Mouse (Mus musculus) megakaryocyte, embryonic 14.5 days (primary cell): Measurements from ENCODE around the gene Limd1. TPM values are rescaled to one million over a fixed set of nuclear protein-coding genes. Genes with fewer than 3 reads are reported as not detected.
A peak's percentile ranks its signal among the peaks of the same experiment; 100 is the strongest.

Experiments
- H3K27me3 ChIP-seq: replicated peaks from 2 replicates; pipeline ENCODE3; 2012; ENCODE audit warnings: inconsistent platforms
- H3K36me3 ChIP-seq: replicated peaks from 2 replicates; pipeline ENCODE3; 2012; ENCODE audit warnings: low read length, inconsistent platforms, mixed read lengths
- H3K4me1 ChIP-seq: 2 replicates; pipeline ENCODE4 v1.6.1; 2012; ENCODE audit warnings: inconsistent platforms
- H3K4me3 ChIP-seq: replicated peaks from 2 replicates; pipeline ENCODE3; 2012; ENCODE audit warnings: moderate library complexity, mild to moderate bottlenecking, inconsistent platforms
- H3K9me3 ChIP-seq: 2 replicates; pipeline ENCODE4 v1.6.1; 2012; ENCODE audit warnings: inconsistent platforms
- FLI1 ChIP-seq: IDR thresholded peaks from 2 replicates; pipeline ENCODE4 v1.6.1; 2012; ENCODE audit warnings: low read length, inconsistent platforms, mixed read lengths
- GATA1 ChIP-seq: IDR thresholded peaks from 3 replicates; pipeline ENCODE4 v1.6.1; 2012; ENCODE audit warnings: mixed read lengths, low read length, inconsistent platforms, borderline replicate concordance
- polyA plus RNA-seq: library from polyadenylated mRNA; stranded (reverse); fragments of >175 nt; gene quantifications from 2 replicates; pipeline ENCODE4 v1.2.3, GENCODE M21; 2012; ENCODE audit warnings: low replicate concordance; ENCODE audit not compliant: insufficient read depth

Gene Limd1
- polyA plus RNA-seq, 1 experiment: 5.0 TPM

GRCm38 (mm10) chr9:123528087-123528925 lies 49.8 kb downstream of the Limd1 start:
- H3K4me1 ChIP-seq: peaks cover 71% of the 10 kb centered on the region
- peaks cover 2% of the 10 kb centered on the region for H3K36me3 ChIP-seq
- TF ChIP-seq GATA1 (no peak), FLI1 (no peak)
- no peaks in the 10 kb centered on the region for H3K27me3 ChIP-seq
- peak overlapping the region; percentile 96 for H3K4me3 ChIP-seq
- no peaks in the 10 kb centered on the region for H3K9me3 ChIP-seq

GRCm38 (mm10) chr9:123528926-123529295 lies 50.4 kb downstream of the Limd1 start:
- TF ChIP-seq FLI1: no peak
- no peak for TF ChIP-seq GATA1
- Histone ChIP-seq H3K4me1 (peaks cover 66% of the 10 kb centered on the region), H3K9me3 (no peaks in the 10 kb centered on the region), H3K4me3 (peak overlapping the region; percentile 96), H3K36me3 (peaks cover 5% of the 10 kb centered on the region), H3K27me3 (no peaks in the 10 kb centered on the region)

GRCm38 (mm10) chr9:123529392-123530157 lies 51.1 kb downstream of the Limd1 start, which contains the start of gene Sacm1l:
TSS of gene Sacm1l (plus strand) at chr9:123529759.
- Histone ChIP-seq H3K27me3 (no peaks in the 10 kb centered on the region), H3K9me3 (no peaks in the 10 kb centered on the region), H3K36me3 (peaks cover 9% of the 10 kb centered on the region), H3K4me3 (peak within 1 kb of the TSS; percentile 96), H3K4me1 (peaks cover 66% of the 10 kb centered on the region)
- TF ChIP-seq GATA1 (0 out of 3 replicates have a peak, but pooled peaks have one; percentile 22), FLI1 (no peak)

GRCm38 (mm10) chr9:123530158-123530475 lies 51.6 kb downstream of the Limd1 start:
- no peaks in the 10 kb centered on the region for H3K27me3 ChIP-seq
- H3K4me3 ChIP-seq: peak overlapping the region; percentile 96
- H3K36me3 ChIP-seq: peaks cover 12% of the 10 kb centered on the region
- no peaks in the 10 kb centered on the region for H3K9me3 ChIP-seq
- TF ChIP-seq FLI1 (no peak), GATA1 (no peak)
- peaks cover 66% of the 10 kb centered on the region for H3K4me1 ChIP-seq

- peaks cover 13% of the 10 kb centered on the region for H3K36me3 ChIP-seq
- H3K4me1 ChIP-seq: peaks cover 65% of the 10 kb centered on the region
- no peaks in the 10 kb centered on the region for H3K27me3 ChIP-seq
- H3K4me3 ChIP-seq: peak overlapping the region; percentile 96
- no peak for TF ChIP-seq FLI1
- TF ChIP-seq GATA1: no peak
- no peaks in the 10 kb centered on the region for H3K9me3 ChIP-seq
Observed at GRCm38 (mm10) chr9:123530566-123531130, 52.1 kb downstream of the Limd1 start.

- H3K4me1 ChIP-seq: peaks cover 69% of the 10 kb centered on the region
- peak overlapping the region; percentile 96 for H3K4me3 ChIP-seq
Observed at GRCm38 (mm10) chr9:123531234-123531633, 52.7 kb downstream of the Limd1 start.

GRCm38 (mm10) chr9:123536613-123537012 lies 58.1 kb downstream of the Limd1 start:
- no peak overlapping the region for H3K4me3 ChIP-seq
- TF ChIP-seq FLI1 (no peak), GATA1 (no peak)
- H3K36me3 ChIP-seq: peaks cover 42% of the 10 kb centered on the region
- peaks cover 78% of the 10 kb centered on the region for H3K4me1 ChIP-seq
- H3K9me3 ChIP-seq: no peaks in the 10 kb centered on the region
- no peaks in the 10 kb centered on the region for H3K27me3 ChIP-seq

More at GRCm38 (mm10) chr9:123531234-123531633, 52.7 kb downstream of the Limd1 start:
- Histone ChIP-seq H3K36me3 (peaks cover 19% of the 10 kb centered on the region), H3K9me3 (no peaks in the 10 kb centered on the region), H3K27me3 (no peaks in the 10 kb centered on the region)
- TF ChIP-seq GATA1: no peak
- TF ChIP-seq FLI1: no peak

- Histone ChIP-seq H3K27me3 (no peaks in the 10 kb centered on the region), H3K4me1 (peaks cover 63% of the 10 kb centered on the region), H3K36me3 (peaks cover 54% of the 10 kb centered on the region), H3K9me3 (no peaks in the 10 kb centered on the region), H3K4me3 (peak overlapping the region; percentile 47)
- TF ChIP-seq GATA1: no peak
- no peak for TF ChIP-seq FLI1
Observed at GRCm38 (mm10) chr9:123538189-123538588, 59.7 kb downstream of the Limd1 start.

- TF ChIP-seq GATA1 (no peak), FLI1 (no peak)
- H3K9me3 ChIP-seq: no peaks in the 10 kb centered on the region
- peaks cover 58% of the 10 kb centered on the region for H3K36me3 ChIP-seq
- peaks cover 64% of the 10 kb centered on the region for H3K4me1 ChIP-seq
- no peaks in the 10 kb centered on the region for H3K27me3 ChIP-seq
- H3K4me3 ChIP-seq: no peak overlapping the region
Observed at GRCm38 (mm10) chr9:123539093-123539492, 60.6 kb downstream of the Limd1 start.

- Histone ChIP-seq H3K9me3 (no peaks in the 10 kb centered on the region), H3K4me1 (peaks cover 57% of the 10 kb centered on the region), H3K27me3 (no peaks in the 10 kb centered on the region), H3K4me3 (no peak overlapping the region), H3K36me3 (peaks cover 59% of the 10 kb centered on the region)
- TF ChIP-seq GATA1 (no peak), FLI1 (no peak)
Observed at GRCm38 (mm10) chr9:123539823-123540222, 61.3 kb downstream of the Limd1 start.
